Comparison of ENCODE assay signal across 27 mouse cellular contexts in genomic region chr14:7989961-7990360, GRCm38 (mm10). TPM values are rescaled to one million over a fixed set of nuclear protein-coding genes. Genes with fewer than 3 reads are reported as not detected.
"Had no signal": no experiment of that assay in that cellular context is flagged by ENCODE, and none has a peak within 500 bp of the region (broad histone marks: within the 10 kb centered on the region; RNA-seq: fewer than 3 reads in every experiment).

No protein-coding gene starts in this region.

- H3K9me3 ChIP-seq: liver, embryonic 13.5 days; liver, embryonic 15.5 days; midbrain, embryonic 10.5 days; midbrain, embryonic 13.5 days; midbrain, embryonic 15.5 days; neural tube, embryonic 13.5 days; neural tube, embryonic 15.5 days had no signal

- DNase-seq: liver, embryonic 13.5 days; lung, adult 18-20 months; lung, embryonic 14.5 days; lung, postnatal 10 days; lung, postnatal 4 days; retina, postnatal 1 day; right cerebral cortex, adult 18-20 months; right cerebral cortex, postnatal 25 days; right cerebral cortex, postnatal 4 days; thymus, adult 18-20 months; thymus, postnatal 14 days; thymus, postnatal 36 days had no signal

- H3K4me2 ChIP-seq: liver, embryonic 13.5 days; liver, embryonic 15.5 days; lung, embryonic 14.5 days; midbrain, embryonic 13.5 days; midbrain, embryonic 15.5 days; neural tube, embryonic 13.5 days; neural tube, embryonic 15.5 days had no signal

- H3K4me1 ChIP-seq: liver, embryonic 13.5 days; liver, embryonic 15.5 days; midbrain, embryonic 13.5 days; midbrain, embryonic 15.5 days; neural tube, embryonic 13.5 days; neural tube, embryonic 15.5 days had no signal

- H3K27ac ChIP-seq: liver, embryonic 13.5 days; liver, embryonic 15.5 days; midbrain, embryonic 10.5 days; midbrain, embryonic 13.5 days; midbrain, embryonic 15.5 days; neural tube, embryonic 13.5 days; neural tube, embryonic 15.5 days had no signal

- ATAC-seq: midbrain, embryonic 13.5 days; midbrain, embryonic 15.5 days had no signal

- H3K36me3 ChIP-seq: liver, embryonic 13.5 days; liver, embryonic 15.5 days; midbrain, embryonic 10.5 days; midbrain, embryonic 13.5 days; midbrain, embryonic 15.5 days; neural tube, embryonic 13.5 days; neural tube, embryonic 15.5 days had no signal

- H3K4me3 ChIP-seq: liver, embryonic 13.5 days; liver, embryonic 15.5 days; midbrain, embryonic 10.5 days; midbrain, embryonic 13.5 days; midbrain, embryonic 15.5 days; myocyte; neural tube, embryonic 13.5 days; neural tube, embryonic 15.5 days had no signal

- H3K27me3 ChIP-seq: liver, embryonic 13.5 days; liver, embryonic 15.5 days; midbrain, embryonic 13.5 days; midbrain, embryonic 15.5 days; neural tube, embryonic 13.5 days; neural tube, embryonic 15.5 days had no signal

- H3K9ac ChIP-seq: liver, embryonic 13.5 days; liver, embryonic 15.5 days; lung, embryonic 14.5 days; midbrain, embryonic 13.5 days; midbrain, embryonic 15.5 days; neural tube, embryonic 13.5 days; neural tube, embryonic 15.5 days had no signal

RNA-seq across cellular contexts. Expression of gene Dnase1l3, which starts 4.4 kb away (rescaled TPM):
- total RNA-seq: megakaryocyte-erythroid progenitor cell, adult 5-6 weeks had no signal
- polyA plus RNA-seq: midbrain, embryonic 10.5 days; neural tube, embryonic 11.5 days had no signal

RNA-seq across cellular contexts. Expression of gene Gm45521, which starts 32.9 kb away (rescaled TPM):
- total RNA-seq: megakaryocyte, adult 5-6 weeks; megakaryocyte-erythroid progenitor cell, adult 5-6 weeks had no signal
- polyA plus RNA-seq: liver, embryonic 13.5 days; liver, embryonic 15.5 days; lung, embryonic 14.5 days; lung, embryonic 16.5 days; myocyte; neural tube, embryonic 11.5 days; neural tube, embryonic 15.5 days; small intestine, adult 2 months; stomach, embryonic 14.5 days; stomach, embryonic 16.5 days; thymus, postnatal 0 days had no signal
